Mouse (Mus musculus) E14TG2a.4 (cell line): ENCODE results near the gene Smco2.

Experiments used
- CTCF ChIP-seq: conservative IDR thresholded peaks from 2 replicates; pipeline ENCODE4 v1.5.1; 2014; ENCODE audit warnings: low read length
- NANOG ChIP-seq: IDR thresholded peaks from 2 replicates; pipeline ENCODE4 v1.6.1; 2014; ENCODE audit warnings: borderline replicate concordance, low read length, mixed read lengths

GRCm38 (mm10) chr6:146844867-146845266 is 5.0 kb upstream of the Smco2 start:
- TF ChIP-seq CTCF = no peak
- no peak for TF ChIP-seq NANOG
